In the genomic region with DNA sequence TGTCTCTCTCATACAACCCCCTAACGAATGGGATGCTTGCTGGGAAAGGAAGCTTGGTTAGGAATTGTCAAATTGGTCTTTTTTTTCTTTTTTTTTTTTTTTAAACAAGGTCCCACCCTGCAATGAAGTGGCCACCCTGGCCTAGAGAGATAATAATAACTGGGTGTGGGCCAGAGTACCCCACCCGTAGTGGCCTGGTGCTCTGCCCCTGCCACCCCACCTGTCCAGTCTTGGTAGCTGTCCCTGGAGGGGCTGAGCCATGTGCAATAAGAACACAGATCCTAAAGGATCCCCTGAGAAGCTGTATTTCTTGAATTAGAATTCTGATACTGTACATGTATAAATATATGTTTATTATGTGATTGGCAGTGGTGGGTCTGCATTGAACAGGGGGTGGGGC, we compare ENCODE assay signal across 8 mouse cellular contexts. TPM values are rescaled to one million over a fixed set of nuclear protein-coding genes. Genes with fewer than 3 reads are reported as not detected.
DNase-seq lines count a peak whose midpoint lies in the region; ATAC-seq and TF ChIP-seq lines count a peak whose summit lies in the region.

No protein-coding gene starts in this region.

- H3K36me3 ChIP-seq in heart, embryonic 12.5 days = peaks cover 43% of the 10 kb centered on the region
- peaks cover 46% of the 10 kb centered on the region for H3K36me3 ChIP-seq in G1E (replicated peaks)
- H3K36me3 ChIP-seq in hindbrain, embryonic 10.5 days = peaks cover 42% of the 10 kb centered on the region
- peaks cover 46% of the 10 kb centered on the region for H3K36me3 ChIP-seq in liver, postnatal 0 days (replicated peaks; ENCODE audit: insufficient read depth, low read length)

- H3K27me3 ChIP-seq in heart, embryonic 12.5 days (replicated peaks) = no peaks in the 10 kb centered on the region
- no peaks in the 10 kb centered on the region for H3K27me3 ChIP-seq in G1E (ENCODE audit: insufficient read depth, low read length)
- no peaks in the 10 kb centered on the region for H3K27me3 ChIP-seq in hindbrain, embryonic 10.5 days (ENCODE audit: insufficient read depth, poor library complexity, severe bottlenecking)
- H3K27me3 ChIP-seq in liver, postnatal 0 days (ENCODE audit: insufficient read depth, low read length) = no peaks in the 10 kb centered on the region

- H3K9ac ChIP-seq in heart, embryonic 12.5 days = peak overlapping the region; percentile 67
- peak overlapping the region; percentile 70 for H3K9ac ChIP-seq in liver, postnatal 0 days (replicated peaks)

- no peak for TF ChIP-seq CTCF in G1E (IDR thresholded peaks at IDR 0.05; ENCODE audit: low read depth, low read length)
- no peak for TF ChIP-seq CTCF in liver, postnatal 0 days (IDR thresholded peaks at IDR 0.05; ENCODE audit: low read depth)

- H3K4me3 ChIP-seq in heart, embryonic 12.5 days = 0 out of 2 replicates have a peak overlapping the region, but pooled peaks have one; percentile 2
- peak overlapping the region; percentile 64; the same call in 1 of the 2 replicates for H3K4me3 ChIP-seq in G1E (ENCODE audit: low read depth, low read length)
- H3K4me3 ChIP-seq in hindbrain, embryonic 10.5 days = peak overlapping the region; percentile 38
- H3K4me3 ChIP-seq in liver, postnatal 0 days (ENCODE audit: low read depth, low read length) = peak overlapping the region; percentile 25; the same call in 1 of the 2 replicates

- ATAC-seq in heart, embryonic 12.5 days (ENCODE audit: insufficient number of reproducible peaks, low FRiP score) = peak; percentile 40; the same call in 1 of the 2 replicates
- ATAC-seq in G1E (ENCODE audit: extremely low read depth, insufficient number of reproducible peaks, low FRiP score, poor library complexity, severe bottlenecking) = no peak
- peak; percentile 22 for ATAC-seq in liver, postnatal 0 days

- peaks cover 72% of the 10 kb centered on the region for H3K4me1 ChIP-seq in heart, embryonic 12.5 days (replicated peaks)
- H3K4me1 ChIP-seq in G1E (ENCODE audit: insufficient read depth, low read depth, low read length) = peaks cover 79% of the 10 kb centered on the region
- H3K4me1 ChIP-seq in hindbrain, embryonic 10.5 days (replicated peaks) = peaks cover 97% of the 10 kb centered on the region
- peaks cover 49% of the 10 kb centered on the region for H3K4me1 ChIP-seq in liver, postnatal 0 days (ENCODE audit: insufficient read depth)

- peak overlapping the region; percentile 54 for H3K4me2 ChIP-seq in heart, embryonic 12.5 days
- peak overlapping the region; percentile 75 for H3K4me2 ChIP-seq in liver, postnatal 0 days (ENCODE audit: low read depth, low read length)

- 40% methylated on average over 2 of the region's 2 CpGs for WGBS in heart, embryonic 12.5 days
- WGBS in hindbrain, embryonic 10.5 days = 39% methylated on average over 2 of the region's 2 CpGs
- 38% methylated on average over 2 of the region's 2 CpGs for WGBS in liver, postnatal 0 days (ENCODE audit: insufficient replicate concordance)

- TF ChIP-seq EP300 in liver, postnatal 0 days (IDR thresholded peaks at IDR 0.05; ENCODE audit: low read depth) = peak; percentile 23; the same call in 1 of the 2 replicates

- no peaks in the 10 kb centered on the region for H3K9me3 ChIP-seq in heart, embryonic 12.5 days (replicated peaks)
- no peaks in the 10 kb centered on the region for H3K9me3 ChIP-seq in G1E (replicated peaks)
- no peaks in the 10 kb centered on the region for H3K9me3 ChIP-seq in hindbrain, embryonic 10.5 days
- H3K9me3 ChIP-seq in liver, postnatal 0 days (ENCODE audit: low read length) = no peaks in the 10 kb centered on the region

- H3K27ac ChIP-seq in heart, embryonic 12.5 days (ENCODE audit: poor library complexity, severe bottlenecking) = peak overlapping the region; percentile 93
- peak overlapping the region; percentile 95 for H3K27ac ChIP-seq in hindbrain, embryonic 10.5 days
- peak overlapping the region; percentile 94 for H3K27ac ChIP-seq in liver, postnatal 0 days (ENCODE audit: low read depth)

- DNase-seq in heart, adult 11 months = no peak
- DNase-seq in G1E (ENCODE audit: low spot score) (no peak), adipocyte (ENCODE audit: low spot score) (no peak)
- DNase-seq in hindbrain, embryonic 10.5 days (ENCODE audit: low spot score) = no peak
- no peak for DNase-seq in liver, postnatal 0 days
- DNase-seq in gastrocnemius, postnatal 25 days = no peak
- DNase-seq in spleen, postnatal 36 days (ENCODE audit: low spot score in 2 of 2) = no peak

RNA-seq across cellular contexts. Expression of a gene that starts 19.6 kb away (rescaled TPM):
- 31.4 and 32.8 TPM in 2 replicates for polyA plus RNA-seq in heart, embryonic 12.5 days (2016; fragmentation: Nextera tagmentation; extraction: Ambion mirVana)
- total RNA-seq in G1E (2014; fragmentation: Nextera tagmentation) = 18.7 and 20.5 TPM in 2 replicates
- total RNA-seq in G1E (2017) = 8.9 and 10.4 TPM in 2 replicates
- 28.1 and 28.5 TPM in 2 replicates for polyA plus RNA-seq in G1E (2012)
- polyA plus RNA-seq in hindbrain, embryonic 10.5 days (2016; fragmentation: Nextera tagmentation; extraction: Ambion mirVana) = 27.2 and 31.5 TPM in 2 replicates
- polyA plus RNA-seq in liver, postnatal 0 days (2015; fragmentation: Nextera tagmentation; extraction: Ambion mirVana) = 15.5 and 17.0 TPM in 2 replicates
- total RNA-seq in gastrocnemius, postnatal 25 days (2021) = 10 to 100 TPM; 49.4 to 49.8 TPM

RNA-seq across cellular contexts. Expression of a gene that starts 52.7 kb away (rescaled TPM):
- polyA plus RNA-seq in heart, embryonic 12.5 days (2016; fragmentation: Nextera tagmentation; extraction: Ambion mirVana) = 23.9 and 25.7 TPM in 2 replicates
- total RNA-seq in G1E (2014; fragmentation: Nextera tagmentation) = 21.6 and 27.7 TPM in 2 replicates
- 9.9 TPM in 2 replicates for total RNA-seq in G1E (2017)
- polyA plus RNA-seq in G1E (2012) = 21.8 and 28.5 TPM in 2 replicates
- 37.5 and 37.6 TPM in 2 replicates for polyA plus RNA-seq in hindbrain, embryonic 10.5 days (2016; fragmentation: Nextera tagmentation; extraction: Ambion mirVana)
- polyA plus RNA-seq in liver, postnatal 0 days (2015; fragmentation: Nextera tagmentation; extraction: Ambion mirVana) = 3.6 and 5.2 TPM in 2 replicates
- 10 to 100 TPM in 1 of 2 experiments, 1 to 10 TPM in 1; 8.6 to 11.4 TPM for total RNA-seq in gastrocnemius, postnatal 25 days (2021)

Comparison
In these comparisons a context has a peak if more than half of its experiments do, and no peak if none do; other contexts are left out.
1. H3K4me3 ChIP-seq: peak in every context shown above with its lines; median percentile 64 in G1E; 38 in hindbrain, embryonic 10.5 days; 25 in liver, postnatal 0 days; 2 in heart, embryonic 12.5 days.